In the genomic region with DNA sequence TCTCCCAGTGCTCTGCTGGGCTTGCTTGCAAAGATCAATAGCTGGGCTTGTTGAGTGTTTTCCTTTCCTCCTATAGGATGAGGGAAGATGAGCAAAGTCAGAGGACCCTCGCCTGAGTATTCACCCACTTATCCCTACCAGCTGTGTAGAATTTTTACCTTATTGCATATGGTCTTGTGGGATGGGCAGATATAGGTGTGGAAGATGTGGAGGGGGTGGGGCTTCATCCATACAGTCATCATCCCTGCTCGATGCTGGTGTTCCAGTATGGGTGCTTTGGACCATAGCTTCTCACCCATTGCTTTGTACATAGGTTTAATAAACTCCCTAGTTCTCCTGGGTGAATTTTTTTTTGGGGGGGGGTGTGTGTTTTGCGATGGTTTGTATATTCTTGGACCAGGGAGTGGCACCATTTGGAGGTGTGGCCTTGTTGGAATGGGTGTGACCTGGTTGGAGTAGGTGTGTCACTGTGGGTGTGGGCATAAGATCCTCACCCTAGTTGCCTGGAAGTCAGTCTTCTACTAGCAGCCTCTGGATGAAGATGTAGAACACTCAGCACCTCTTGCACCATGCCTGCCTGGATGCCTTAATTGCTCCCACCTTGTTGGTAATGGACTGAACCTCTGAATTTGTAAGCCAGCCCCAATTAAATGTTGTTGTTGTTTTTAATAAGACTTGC, we compare ENCODE assay signal across 21 mouse cellular contexts. TPM values are rescaled to one million over a fixed set of nuclear protein-coding genes. Genes with fewer than 3 reads are reported as not detected.
DNase-seq lines count a peak whose midpoint lies in the region; ATAC-seq lines count a peak whose summit lies in the region.
"Had no signal": no experiment of that assay in that cellular context is flagged by ENCODE, and none has a peak within 500 bp of the region (broad histone marks: within the 10 kb centered on the region; RNA-seq: fewer than 3 reads in every experiment).

No protein-coding gene starts in this region.

- no peaks in the 10 kb centered on the region for H3K27me3 ChIP-seq in liver, embryonic 11.5 days (replicated peaks; ENCODE audit: control insufficient read depth, insufficient read depth, low read length)
- H3K27me3 ChIP-seq in liver, embryonic 15.5 days = peaks cover 37% of the 10 kb centered on the region
- no peaks in the 10 kb centered on the region for H3K27me3 ChIP-seq in midbrain, embryonic 10.5 days (ENCODE audit: low read depth, poor library complexity, severe bottlenecking)
- no peaks in the 10 kb centered on the region for H3K27me3 ChIP-seq in forebrain, embryonic 12.5 days
- H3K27me3 ChIP-seq: CH12.LX; forebrain, embryonic 15.5 days; heart, embryonic 13.5 days; hindbrain, embryonic 12.5 days had no signal

- 87% methylated on average over 3 of the region's 3 CpGs for WGBS in liver, embryonic 11.5 days
- 76% methylated on average over 3 of the region's 3 CpGs for WGBS in liver, embryonic 15.5 days (ENCODE audit: insufficient replicate concordance)
- WGBS in midbrain, embryonic 10.5 days = 84% methylated on average over 3 of the region's 3 CpGs
- 96% methylated on average over 3 of the region's 3 CpGs for WGBS in forebrain, embryonic 12.5 days

- no peak overlapping the region for H3K27ac ChIP-seq in liver, embryonic 11.5 days (ENCODE audit: low read depth, low read length)
- peak overlapping the region; percentile 38; the same call in 1 of the 2 replicates for H3K27ac ChIP-seq in liver, embryonic 15.5 days (replicated peaks)
- no peak overlapping the region for H3K27ac ChIP-seq in midbrain, embryonic 10.5 days (replicated peaks)
- H3K27ac ChIP-seq in forebrain, embryonic 12.5 days = no peak overlapping the region
- H3K27ac ChIP-seq: forebrain, embryonic 10.5 days; forebrain, embryonic 15.5 days; heart, embryonic 13.5 days; hindbrain, embryonic 12.5 days had no signal

- H3K36me3 ChIP-seq in liver, embryonic 11.5 days (ENCODE audit: control insufficient read depth, insufficient read depth, low read length) = no peaks in the 10 kb centered on the region
- no peaks in the 10 kb centered on the region for H3K36me3 ChIP-seq in liver, embryonic 15.5 days (replicated peaks)
- H3K36me3 ChIP-seq in midbrain, embryonic 10.5 days = no peaks in the 10 kb centered on the region
- H3K36me3 ChIP-seq in forebrain, embryonic 12.5 days (replicated peaks) = no peaks in the 10 kb centered on the region
- H3K36me3 ChIP-seq: forebrain, embryonic 10.5 days; forebrain, embryonic 15.5 days; heart, embryonic 13.5 days; hindbrain, embryonic 12.5 days had no signal

- no peaks in the 10 kb centered on the region for H3K9me3 ChIP-seq in liver, embryonic 11.5 days (ENCODE audit: control insufficient read depth, low read length)
- no peaks in the 10 kb centered on the region for H3K9me3 ChIP-seq in liver, embryonic 15.5 days (replicated peaks)
- no peaks in the 10 kb centered on the region for H3K9me3 ChIP-seq in midbrain, embryonic 10.5 days (replicated peaks)
- H3K9me3 ChIP-seq in forebrain, embryonic 12.5 days = no peaks in the 10 kb centered on the region
- H3K9me3 ChIP-seq: forebrain, embryonic 10.5 days; forebrain, embryonic 15.5 days; heart, embryonic 13.5 days; hindbrain, embryonic 12.5 days had no signal

- H3K4me1 ChIP-seq in liver, embryonic 11.5 days (replicated peaks; ENCODE audit: control insufficient read depth, insufficient read depth, low read length) = no peaks in the 10 kb centered on the region
- peaks cover 32% of the 10 kb centered on the region for H3K4me1 ChIP-seq in liver, embryonic 15.5 days (replicated peaks)
- no peaks in the 10 kb centered on the region for H3K4me1 ChIP-seq in midbrain, embryonic 10.5 days
- no peaks in the 10 kb centered on the region for H3K4me1 ChIP-seq in forebrain, embryonic 12.5 days
- H3K4me1 ChIP-seq: forebrain, embryonic 10.5 days; forebrain, embryonic 15.5 days; hindbrain, embryonic 12.5 days had no signal

- DNase-seq in liver, embryonic 11.5 days (ENCODE audit: low spot score) = no peak
- no peak for DNase-seq in liver
- DNase-seq in midbrain, embryonic 10.5 days (ENCODE audit: low spot score) = no peak
- DNase-seq: adrenal gland, postnatal 14 days; cerebellum, adult 11-12 months; cerebellum, adult 9-10 months; cerebellum, postnatal 36 days; gastrocnemius, postnatal 36 days; heart, adult 11 months; heart, postnatal 4 days had no signal

- no peak overlapping the region for H3K9ac ChIP-seq in liver, embryonic 11.5 days (ENCODE audit: low read depth, low read length)
- no peak overlapping the region for H3K9ac ChIP-seq in liver, embryonic 15.5 days
- H3K9ac ChIP-seq in forebrain, embryonic 12.5 days = no peak overlapping the region
- H3K9ac ChIP-seq: forebrain, embryonic 15.5 days; heart, embryonic 13.5 days; hindbrain, embryonic 12.5 days had no signal

- H3K4me3 ChIP-seq in liver, embryonic 11.5 days (ENCODE audit: low read depth, low read length) = no peak overlapping the region
- peak overlapping the region; percentile 47 for H3K4me3 ChIP-seq in liver, embryonic 15.5 days (replicated peaks)
- no peak overlapping the region for H3K4me3 ChIP-seq in midbrain, embryonic 10.5 days
- no peak overlapping the region for H3K4me3 ChIP-seq in forebrain, embryonic 12.5 days (replicated peaks)
- H3K4me3 ChIP-seq: forebrain, embryonic 10.5 days; forebrain, embryonic 15.5 days; heart, embryonic 13.5 days; hindbrain, embryonic 12.5 days had no signal

- peak; percentile 31; the same call in 1 of the 2 replicates for ATAC-seq in liver, embryonic 11.5 days (replicated peaks; ENCODE audit: low FRiP score)
- peak; percentile 75 for ATAC-seq in erythroid progenitor cell, adult 5-6 weeks (replicated peaks; ENCODE audit: low FRiP score, poor library complexity, severe bottlenecking)
- peak; percentile 77 for ATAC-seq in liver, embryonic 15.5 days (ENCODE audit: insufficient read depth)
- ATAC-seq in forebrain, embryonic 12.5 days (ENCODE audit: low FRiP score) = no peak
- ATAC-seq: activated CD4-positive, CD25-positive, alpha-beta regulatory T cell, adult 4 months; forebrain, embryonic 15.5 days; hindbrain, embryonic 16.5 days; Patski had no signal

- no peak overlapping the region for H3K4me2 ChIP-seq in liver, embryonic 11.5 days
- H3K4me2 ChIP-seq in liver, embryonic 15.5 days = peak overlapping the region; percentile 45
- no peak overlapping the region for H3K4me2 ChIP-seq in forebrain, embryonic 12.5 days
- H3K4me2 ChIP-seq: forebrain, embryonic 15.5 days; heart, embryonic 13.5 days; hindbrain, embryonic 12.5 days had no signal

RNA-seq across cellular contexts. Expression of a gene that starts 19.7 kb away (rescaled TPM):
- 42.2 and 44.2 TPM in 2 replicates for polyA plus RNA-seq in liver, embryonic 11.5 days (2014; fragmentation: Nextera tagmentation; extraction: Ambion mirVana)
- 146 and 187 TPM in 2 replicates for total RNA-seq in erythroid progenitor cell, adult 5-6 weeks (2015; ENCODE audit: low replicate concordance)
- total RNA-seq in erythroid progenitor cell, adult 5-6 weeks (2017; ENCODE audit: low replicate concordance) = 81.7 and 106 TPM in 2 replicates
- 43.0 and 45.5 TPM in 2 replicates for polyA plus RNA-seq in liver, embryonic 15.5 days (2015; fragmentation: Nextera tagmentation; extraction: Ambion mirVana)
- polyA plus RNA-seq in midbrain, embryonic 10.5 days (2016; fragmentation: Nextera tagmentation; extraction: Ambion mirVana) = 2.5 TPM in 2 replicates
- polyA plus RNA-seq in forebrain, embryonic 12.5 days (2016; fragmentation: Nextera tagmentation; extraction: Ambion mirVana) = 7.3 and 8.5 TPM in 2 replicates
